Mouse (Mus musculus): Measurements from ENCODE around the gene Dnmt1.
"Not testable (repeated sequence)": the region's sequence is repeated elsewhere in the genome, so short reads cannot be mapped to it uniquely, and the experiment has no call there.

The Dnmt1 gene

GRCm38 (mm10) chr9:20959430-20959938 lies at the start of gene Dnmt1:
Dnmt1 (minus strand) TSS chr9:20959888.
- no peak for DNase-seq (ENCODE audit: extremely low spot score, low read depth, low spot score)

DNA sequence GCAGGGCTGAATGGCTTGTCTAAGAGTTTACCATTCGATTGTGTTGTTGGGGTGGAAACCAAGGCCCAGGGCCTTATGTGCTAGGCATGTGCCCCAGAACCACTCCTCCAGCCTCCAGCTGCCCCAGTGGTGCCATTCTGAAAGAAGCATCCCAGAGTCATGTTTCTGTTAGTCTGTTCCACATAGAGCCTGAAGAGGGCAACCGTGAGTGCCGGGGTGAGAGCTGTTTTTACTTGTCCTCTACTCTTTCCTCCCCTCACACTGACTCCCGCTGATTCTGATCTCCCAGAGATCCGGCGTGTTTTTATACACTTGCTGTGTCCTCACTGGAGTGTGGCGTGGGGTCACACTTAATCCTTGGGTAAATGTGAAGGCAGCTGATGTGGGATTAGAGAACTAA lies 48.3 kb upstream of the Dnmt1 start:
- no peak for DNase-seq (ENCODE audit: extremely low spot score, low read depth, low spot score)

DNA sequence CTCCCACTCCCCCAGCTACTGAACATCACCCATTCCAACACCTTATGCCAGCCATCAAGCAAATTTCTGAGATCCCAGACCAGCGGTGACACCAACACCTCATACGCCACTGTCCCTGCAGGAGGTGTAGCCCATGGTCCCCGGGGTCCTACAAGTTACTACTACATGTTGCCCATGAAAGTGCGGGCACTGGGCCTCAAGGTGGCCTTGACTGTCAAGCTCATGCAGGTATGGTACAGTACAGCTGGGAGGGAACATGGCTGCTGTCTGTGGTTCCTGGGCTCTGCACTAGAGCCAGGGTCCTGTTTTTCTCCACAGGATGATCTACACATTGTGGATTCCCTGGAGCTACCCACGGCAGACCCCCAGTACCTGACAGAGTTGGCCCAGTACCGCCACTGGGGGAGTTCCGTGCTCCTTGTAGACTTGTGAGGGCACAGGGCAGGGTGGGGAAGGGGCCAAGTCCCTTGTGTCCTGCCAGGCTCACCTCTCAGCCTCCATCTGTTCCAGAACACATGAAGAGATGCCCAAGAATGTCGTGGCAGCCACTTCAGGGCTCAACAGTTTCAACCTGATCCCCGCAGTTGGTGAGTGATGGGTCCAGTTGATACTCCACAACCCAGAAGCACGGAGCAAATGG lies 47.7 kb upstream of the Dnmt1 start:
- no peak for DNase-seq (ENCODE audit: extremely low spot score, low read depth, low spot score)

GRCm38 (mm10) chr9:21002627-21003551 lies 43.2 kb upstream of the Dnmt1 start, which contains the start of gene Mrpl4:
Mrpl4 (plus strand) TSS chr9:21002738.
- peak; percentile 67 for DNase-seq (ENCODE audit: extremely low spot score, low read depth, low spot score)

DNA sequence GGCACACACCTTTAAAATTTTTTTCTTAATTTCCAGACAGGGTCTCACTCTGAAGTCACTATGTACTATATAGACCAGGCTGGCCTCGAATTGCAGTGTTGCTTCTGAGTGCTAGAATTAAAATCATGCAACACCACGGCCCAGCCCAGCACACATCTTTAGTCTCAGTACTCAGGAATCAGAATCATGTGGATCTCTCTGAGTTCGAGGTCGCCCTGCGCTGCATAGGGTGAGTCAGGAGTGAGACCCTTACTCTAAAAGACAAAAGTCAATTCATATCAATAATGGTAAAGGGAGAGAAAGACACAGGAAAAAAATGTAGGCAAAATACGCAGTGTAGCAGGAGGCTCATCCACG lies 42.6 kb upstream of the Dnmt1 start:
- DNase-seq (ENCODE audit: extremely low spot score, low read depth, low spot score) = no peak

GRCm38 (mm10) chr9:21001651-21002200 lies 42.0 kb upstream of the Dnmt1 start:
- DNase-seq (ENCODE audit: extremely low spot score, low read depth, low spot score) = no peak

- no peak for DNase-seq (ENCODE audit: extremely low spot score, low read depth, low spot score)
Observed at GRCm38 (mm10) chr9:21000811-21001210, 41.1 kb upstream of the Dnmt1 start.

DNA sequence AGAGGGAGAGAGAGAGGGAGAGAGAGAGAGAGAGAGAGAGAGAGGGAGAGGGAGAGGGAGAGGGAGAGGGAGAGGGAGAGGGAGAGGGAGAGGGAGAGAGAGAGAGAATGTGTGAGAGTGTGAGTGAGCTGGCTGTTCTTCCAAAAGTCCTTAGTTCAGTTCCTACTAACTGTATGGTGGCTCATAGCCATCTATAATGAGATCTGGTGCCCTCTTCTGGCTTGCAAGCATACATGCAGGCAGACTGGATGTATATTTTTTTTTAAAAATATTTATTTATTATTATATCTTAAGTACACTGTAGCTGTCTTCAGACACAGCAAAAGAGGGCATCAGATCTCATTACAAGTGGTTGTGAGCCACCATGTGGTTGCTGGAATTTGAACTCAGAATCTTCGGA lies 38.6 kb upstream of the Dnmt1 start:
- not testable (repeated sequence) for DNase-seq (ENCODE audit: extremely low spot score, low read depth, low spot score)

DNA sequence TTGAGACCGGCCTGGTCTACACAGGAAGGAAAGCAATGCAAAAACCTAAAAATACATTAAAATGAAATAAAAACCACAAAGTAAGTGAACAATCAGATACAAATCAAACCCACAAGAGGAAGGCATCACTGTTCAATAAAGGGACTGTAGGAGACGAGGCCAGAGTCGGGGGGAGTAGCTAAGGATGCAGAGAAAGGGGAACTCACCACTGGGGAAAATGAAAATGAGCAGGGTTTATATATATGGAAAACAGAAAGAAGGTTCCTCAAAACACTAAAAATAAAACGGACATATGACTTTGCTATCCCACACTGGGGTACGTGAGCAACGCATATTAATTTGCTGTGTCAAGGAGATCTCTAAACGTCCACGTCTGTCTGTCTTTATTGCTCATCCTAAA lies 37.4 kb upstream of the Dnmt1 start:
- no peak for DNase-seq (ENCODE audit: extremely low spot score, low read depth, low spot score)

DNA sequence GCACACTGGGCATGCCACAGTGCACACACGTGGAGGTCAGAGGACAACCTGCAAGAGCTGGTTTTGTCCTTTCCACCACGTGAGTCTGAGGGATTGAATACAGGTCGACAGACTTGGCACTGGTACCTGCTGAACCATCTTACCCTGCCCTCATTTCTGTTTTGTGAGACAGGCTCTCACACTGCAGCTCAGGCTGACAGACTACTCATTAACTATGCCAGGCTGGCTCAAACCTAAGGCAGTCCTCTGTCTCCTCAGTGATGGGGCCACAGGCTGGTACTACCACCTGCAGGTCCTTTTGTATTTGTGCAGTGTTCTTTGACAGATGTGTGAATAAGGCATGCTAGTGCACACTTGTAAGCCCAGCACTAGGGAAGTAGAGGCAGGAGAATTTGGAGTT lies 35.4 kb upstream of the Dnmt1 start:
- DNase-seq (ENCODE audit: extremely low spot score, low read depth, low spot score) = no peak

GRCm38 (mm10) chr9:20993165-20993898 lies 33.6 kb upstream of the Dnmt1 start:
- no peak for DNase-seq (ENCODE audit: extremely low spot score, low read depth, low spot score)

DNA sequence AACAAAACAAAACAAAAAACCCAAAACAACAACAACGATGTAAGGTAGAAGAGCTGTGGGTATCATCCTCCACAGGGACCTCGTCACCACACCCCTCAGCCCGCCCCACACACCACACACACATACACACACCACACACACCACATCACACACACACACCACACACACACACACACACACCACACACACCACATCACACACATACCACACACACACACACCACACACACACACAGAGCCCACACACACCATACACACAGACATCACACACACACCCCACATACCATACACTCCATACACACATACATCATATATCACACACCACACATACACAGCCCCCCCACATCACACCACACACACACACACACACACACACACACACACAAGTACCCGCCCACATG lies 31.9 kb upstream of the Dnmt1 start:
- DNase-seq (ENCODE audit: extremely low spot score, low read depth, low spot score) = no peak

DNA sequence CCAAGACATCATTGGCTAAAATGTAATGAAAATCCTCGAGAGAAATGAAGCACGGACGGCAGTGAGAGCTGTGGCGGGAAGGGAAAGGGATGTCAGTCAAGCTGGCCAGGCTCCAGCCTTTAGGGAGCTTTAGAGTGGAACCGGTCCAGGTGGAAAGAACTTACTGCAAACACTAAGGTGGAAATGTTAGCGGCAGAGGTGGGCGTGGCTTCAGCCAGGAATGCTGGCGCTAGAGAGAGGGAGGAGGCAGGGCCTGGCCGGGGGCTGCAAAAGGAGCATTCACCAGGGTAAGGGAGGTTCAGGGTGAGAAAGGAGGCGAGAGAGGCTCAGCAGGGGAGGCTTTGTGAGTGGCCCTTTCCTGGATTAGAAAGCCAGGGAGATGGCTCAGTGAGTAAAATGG lies 31.2 kb upstream of the Dnmt1 start:
- no peak for DNase-seq (ENCODE audit: extremely low spot score, low read depth, low spot score)

DNA sequence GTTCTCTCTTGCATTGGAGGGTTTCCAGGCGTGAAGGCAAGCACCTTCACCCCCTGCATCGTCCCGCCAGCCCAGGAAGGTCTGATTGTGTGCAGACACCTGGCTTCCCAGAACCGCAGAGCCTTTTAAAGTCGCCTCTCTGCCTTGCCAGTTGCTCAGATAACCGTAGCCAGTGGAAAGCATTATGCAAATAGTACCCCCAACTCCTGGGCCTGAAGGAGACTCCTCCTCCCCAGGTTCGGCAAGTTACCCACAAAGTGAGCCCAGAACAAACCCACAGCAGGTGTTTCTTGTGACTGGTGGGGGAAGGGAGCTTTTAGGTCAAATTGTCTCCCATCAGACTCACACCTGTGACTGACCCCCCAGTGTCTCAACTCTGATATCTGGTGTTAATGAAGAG lies 28.3 kb upstream of the Dnmt1 start:
- no peak for DNase-seq (ENCODE audit: extremely low spot score, low read depth, low spot score)

DNA sequence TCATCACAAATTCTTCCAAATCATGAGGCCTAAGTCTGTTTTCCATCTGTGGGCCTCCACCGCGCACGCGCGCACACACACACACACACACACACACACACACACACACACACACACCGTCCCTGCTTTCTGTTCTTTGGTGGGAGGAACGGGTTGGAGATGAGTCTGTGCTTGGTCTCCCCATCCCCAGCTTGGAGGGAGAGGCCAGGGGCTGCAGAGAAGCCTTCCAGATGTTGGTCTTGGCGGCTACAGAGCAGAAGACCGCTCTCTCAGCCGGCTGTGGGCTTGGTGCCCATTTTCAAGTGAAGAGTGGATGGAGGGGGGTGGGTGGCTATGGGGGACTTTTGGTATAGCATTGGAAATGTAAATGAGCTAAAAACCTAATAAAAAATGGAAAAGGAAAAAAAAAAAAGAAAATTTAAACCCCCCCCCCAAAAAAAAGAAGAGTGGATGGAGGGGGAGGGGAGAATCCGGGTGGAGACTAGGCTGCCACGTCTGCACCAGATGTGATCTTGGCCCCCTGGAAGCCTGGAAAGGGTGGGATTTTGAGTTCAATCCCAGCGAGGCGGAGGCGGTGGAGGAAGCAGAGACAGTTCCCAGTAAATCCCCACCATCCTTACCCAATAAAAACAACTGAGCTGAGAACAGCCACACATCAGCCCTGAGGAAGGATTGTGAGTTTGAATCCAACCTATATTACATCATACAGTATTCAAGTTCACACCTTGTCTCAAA lies 27.4 kb upstream of the Dnmt1 start:
- no peak for DNase-seq (ENCODE audit: extremely low spot score, low read depth, low spot score)

- no peak for DNase-seq (ENCODE audit: extremely low spot score, low read depth, low spot score)
Observed at GRCm38 (mm10) chr9:20983169-20983568, 23.5 kb upstream of the Dnmt1 start.

- DNase-seq (ENCODE audit: extremely low spot score, low read depth, low spot score) = no peak
Observed at GRCm38 (mm10) chr9:20982171-20982570, 22.5 kb upstream of the Dnmt1 start.

- DNase-seq (ENCODE audit: extremely low spot score, low read depth, low spot score) = no peak
Observed at GRCm38 (mm10) chr9:20979769-20980168, 20.1 kb upstream of the Dnmt1 start.

- no peak for DNase-seq (ENCODE audit: extremely low spot score, low read depth, low spot score)
Observed at GRCm38 (mm10) chr9:20979181-20979580, 19.5 kb upstream of the Dnmt1 start.

DNA sequence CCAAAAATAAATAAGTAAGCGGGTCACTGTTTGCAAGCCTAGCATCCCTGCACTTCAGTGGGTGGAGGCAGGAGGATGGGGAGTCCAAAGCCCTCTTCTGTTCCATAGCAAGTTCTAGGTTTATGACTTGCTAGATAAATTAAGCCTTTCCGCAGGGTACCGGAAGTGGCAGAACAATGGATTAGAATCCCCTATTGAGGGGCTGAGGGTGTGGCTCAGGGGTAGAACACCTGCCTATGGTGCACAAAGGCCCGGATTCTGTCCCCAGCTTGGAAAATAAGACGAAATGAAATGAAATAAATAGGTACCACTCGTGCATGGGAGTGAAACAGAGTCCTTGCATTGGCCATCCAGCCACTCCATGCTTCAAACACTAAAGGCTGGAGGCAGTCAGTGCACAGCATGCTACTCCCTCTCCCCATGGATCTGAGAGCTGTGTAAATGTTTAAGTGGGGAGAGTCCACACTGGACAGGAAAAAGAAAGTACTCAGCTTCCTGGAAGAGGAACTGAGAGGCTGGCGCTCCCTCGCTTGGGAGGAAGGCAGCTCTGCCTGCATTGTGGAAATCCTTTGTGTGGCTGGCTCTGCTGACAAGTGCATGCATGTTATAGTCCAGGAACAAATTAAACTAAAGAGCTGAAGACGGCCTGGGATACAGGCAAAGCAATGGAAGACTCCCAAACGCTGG lies 18.9 kb upstream of the Dnmt1 start:
- no peak for DNase-seq (ENCODE audit: extremely low spot score, low read depth, low spot score)

All from hindlimb bud, embryonic 11.5 days (tissue).